Mouse (Mus musculus): ENCODE data around the gene Tomm40l. TPM values are rescaled to one million over a fixed set of nuclear protein-coding genes. Genes with fewer than 3 reads are reported as not detected.
A peak's percentile ranks its signal among the peaks of the same experiment; 100 is the strongest.

Gene Tomm40l
- 22.0 and 27.5 TPM in 2 replicates for total RNA-seq (2012; rRNA removed)

GRCm38 (mm10) chr1:171222238-171223155 lies at the start of gene Tomm40l:
Tomm40l (minus strand) TSS chr1:171222514.
- Histone ChIP-seq H3K9me3 (ENCODE audit: control insufficient read depth, insufficient read depth, low read depth, low read length) (no peaks in the 10 kb centered on the region), H3K4me3 (ENCODE audit: insufficient read depth in 1 of 2, low read depth in 1 of 2, low read length in 2 of 2, poor library complexity in 1 of 2, severe bottlenecking in 1 of 2) (peak within 1 kb of the TSS; percentile 70 to 78), H3K9ac (ENCODE audit: insufficient read depth, low read depth, low read length, poor library complexity, severe bottlenecking) (peak within 1 kb of the TSS; percentile 69), H3K4me1 (ENCODE audit: control insufficient read depth in 2 of 2, insufficient read depth in 2 of 2, low read length in 2 of 2, poor library complexity in 1 of 2) (peaks cover 2 to 12% of the 10 kb centered on the region in 2 experiments; a peak in 3 of 4 replicates), H3K27ac (ENCODE audit: insufficient read depth, low read depth, low read length, poor library complexity, severe bottlenecking) (peak within 1 kb of the TSS; percentile 63; the same call in 1 of the 2 replicates), H3K36me3 (ENCODE audit: control insufficient read depth, insufficient read depth, low read length, poor library complexity, severe bottlenecking) (peaks cover 8% of the 10 kb centered on the region; the same call in 1 of the 2 replicates)
- 0 out of 2 replicates have a peak, but pooled peaks have one; percentile 53 for TF ChIP-seq CHD2 (IDR thresholded peaks at IDR 0.05; ENCODE audit: low read depth, low read length)
- TF ChIP-seq ZC3H11A (IDR thresholded peaks at IDR 0.05; ENCODE audit: borderline replicate concordance, low read depth, low read length) = 0 out of 2 replicates have a peak, but pooled peaks have one; percentile 4
- TF ChIP-seq HCFC1 (IDR thresholded peaks at IDR 0.05; ENCODE audit: borderline replicate concordance, insufficient read depth, low read length) = peak; percentile 92
- no peak for TF ChIP-seq ZNF384 (IDR thresholded peaks at IDR 0.05; ENCODE audit: low read depth, low read length)
- in situ Hi-C loops (cut with MboI; ENCODE audit: low sequenced_read_pairs in 2 of 2, unreplicated experiment in 2 of 2) = no loop called here
- peak; percentile 97 for DNase-seq (ENCODE audit: low read depth, low spot score)

- H3K9me3 ChIP-seq (ENCODE audit: control insufficient read depth, insufficient read depth, low read depth, low read length) = no peaks in the 10 kb centered on the region
- DNase-seq (ENCODE audit: low read depth, low spot score) = no peak
- H3K9ac ChIP-seq (ENCODE audit: insufficient read depth, low read depth, low read length, poor library complexity, severe bottlenecking) = no peak overlapping the region
- peaks cover 0 to 4% of the 10 kb centered on the region in 2 experiments; a peak in 2 of 4 replicates for H3K4me1 ChIP-seq (ENCODE audit: control insufficient read depth in 2 of 2, insufficient read depth in 2 of 2, low read length in 2 of 2, poor library complexity in 1 of 2)
- in situ Hi-C loops (cut with MboI; ENCODE audit: low sequenced_read_pairs in 2 of 2, unreplicated experiment in 2 of 2) = no loop called here
- peaks cover 29% of the 10 kb centered on the region for H3K36me3 ChIP-seq (ENCODE audit: control insufficient read depth, insufficient read depth, low read length, poor library complexity, severe bottlenecking)
- H3K27ac ChIP-seq (ENCODE audit: insufficient read depth, low read depth, low read length, poor library complexity, severe bottlenecking) = no peak overlapping the region
- no peak overlapping the region for H3K4me3 ChIP-seq (ENCODE audit: insufficient read depth in 1 of 2, low read depth in 1 of 2, low read length in 2 of 2, poor library complexity in 1 of 2, severe bottlenecking in 1 of 2)
- no peak for TF ChIP-seq CHD2 (IDR thresholded peaks at IDR 0.05; ENCODE audit: low read depth, low read length)
- TF ChIP-seq HCFC1 (IDR thresholded peaks at IDR 0.05; ENCODE audit: borderline replicate concordance, insufficient read depth, low read length) = no peak
- no peak for TF ChIP-seq MAFK (IDR thresholded peaks at IDR 0.05; ENCODE audit: insufficient read depth, low read depth, low read length)
- TF ChIP-seq ZNF384 (IDR thresholded peaks at IDR 0.05; ENCODE audit: low read depth, low read length) = no peak
- TF ChIP-seq ZC3H11A (IDR thresholded peaks at IDR 0.05; ENCODE audit: borderline replicate concordance, low read depth, low read length) = no peak
Observed at GRCm38 (mm10) chr1:171272086-171272485, 49.8 kb upstream of the Tomm40l start.

- Histone ChIP-seq H3K36me3 (ENCODE audit: control insufficient read depth, insufficient read depth, low read length, poor library complexity, severe bottlenecking) (peaks cover 28% of the 10 kb centered on the region), H3K27ac (ENCODE audit: insufficient read depth, low read depth, low read length, poor library complexity, severe bottlenecking) (no peak overlapping the region), H3K4me1 (ENCODE audit: control insufficient read depth in 2 of 2, insufficient read depth in 2 of 2, low read length in 2 of 2, poor library complexity in 1 of 2) (peaks cover 0 to 4% of the 10 kb centered on the region in 2 experiments; a peak in 2 of 4 replicates), H3K9me3 (ENCODE audit: control insufficient read depth, insufficient read depth, low read depth, low read length) (no peaks in the 10 kb centered on the region), H3K4me3 (ENCODE audit: insufficient read depth in 1 of 2, low read depth in 1 of 2, low read length in 2 of 2, poor library complexity in 1 of 2, severe bottlenecking in 1 of 2) (no peak overlapping the region), H3K9ac (ENCODE audit: insufficient read depth, low read depth, low read length, poor library complexity, severe bottlenecking) (no peak overlapping the region)
- TF ChIP-seq ZC3H11A (IDR thresholded peaks at IDR 0.05; ENCODE audit: borderline replicate concordance, low read depth, low read length) = no peak
- TF ChIP-seq CHD2 (IDR thresholded peaks at IDR 0.05; ENCODE audit: low read depth, low read length) = no peak
- no peak for TF ChIP-seq ZNF384 (IDR thresholded peaks at IDR 0.05; ENCODE audit: low read depth, low read length)
- no peak for TF ChIP-seq MAFK (IDR thresholded peaks at IDR 0.05; ENCODE audit: insufficient read depth, low read depth, low read length)
- TF ChIP-seq HCFC1 (IDR thresholded peaks at IDR 0.05; ENCODE audit: borderline replicate concordance, insufficient read depth, low read length) = no peak
- in situ Hi-C loops (cut with MboI; ENCODE audit: low sequenced_read_pairs in 2 of 2, unreplicated experiment in 2 of 2) = no loop called here
- no peak for DNase-seq (ENCODE audit: low read depth, low spot score)
Observed at GRCm38 (mm10) chr1:171271622-171272021, 49.3 kb upstream of the Tomm40l start.

GRCm38 (mm10) chr1:171271196-171271595 lies 48.9 kb upstream of the Tomm40l start:
- in situ Hi-C loops (cut with MboI; ENCODE audit: low sequenced_read_pairs in 2 of 2, unreplicated experiment in 2 of 2) = no loop called here
- no peak for TF ChIP-seq ZC3H11A (IDR thresholded peaks at IDR 0.05; ENCODE audit: borderline replicate concordance, low read depth, low read length)
- peaks cover 0 to 4% of the 10 kb centered on the region in 2 experiments; a peak in 2 of 4 replicates for H3K4me1 ChIP-seq (ENCODE audit: control insufficient read depth in 2 of 2, insufficient read depth in 2 of 2, low read length in 2 of 2, poor library complexity in 1 of 2)
- no peak overlapping the region for H3K27ac ChIP-seq (ENCODE audit: insufficient read depth, low read depth, low read length, poor library complexity, severe bottlenecking)
- no peak for DNase-seq (ENCODE audit: low read depth, low spot score)
- H3K36me3 ChIP-seq (ENCODE audit: control insufficient read depth, insufficient read depth, low read length, poor library complexity, severe bottlenecking) = peaks cover 25% of the 10 kb centered on the region
- no peaks in the 10 kb centered on the region for H3K9me3 ChIP-seq (ENCODE audit: control insufficient read depth, insufficient read depth, low read depth, low read length)
- H3K9ac ChIP-seq (ENCODE audit: insufficient read depth, low read depth, low read length, poor library complexity, severe bottlenecking) = peak overlapping the region; percentile 87; the same call in 1 of the 2 replicates
- peak overlapping the region; percentile 86 to 99 for H3K4me3 ChIP-seq (ENCODE audit: insufficient read depth in 1 of 2, low read depth in 1 of 2, low read length in 2 of 2, poor library complexity in 1 of 2, severe bottlenecking in 1 of 2)
